ENCODE assay signal across 20 mouse cellular contexts in genomic region chr16:37579994-37580393, GRCm38 (mm10). TPM values are rescaled to one million over a fixed set of nuclear protein-coding genes. Genes with fewer than 3 reads are reported as not detected.
DNase-seq lines count a peak whose midpoint lies in the region; ATAC-seq and TF ChIP-seq lines count a peak whose summit lies in the region.
"Had no signal": no experiment of that assay in that cellular context is flagged by ENCODE, and none has a peak within 500 bp of the region (broad histone marks: within the 10 kb centered on the region; RNA-seq: fewer than 3 reads in every experiment).

Gene Hgd (plus strand): TSS chr16:37580153.

- no peak for TF ChIP-seq POLR2A in kidney, adult 2 months (IDR thresholded peaks at IDR 0.05; ENCODE audit: low read depth, low read length)

- TF ChIP-seq CTCF in kidney, adult 2 months (conservative IDR thresholded peaks at IDR 0.05; ENCODE audit: insufficient read depth, insufficient read length, low read depth, low read length): no peak

- no peak within 1 kb of the TSS for H3K4me2 ChIP-seq in kidney, embryonic 15.5 days
- peak within 1 kb of the TSS; percentile 38 for H3K4me2 ChIP-seq in liver, embryonic 16.5 days (ENCODE audit: low read depth, low read length)

- H3K9me3 ChIP-seq in kidney, embryonic 15.5 days (replicated peaks): no peaks in the 10 kb centered on the region
- no peaks in the 10 kb centered on the region for H3K9me3 ChIP-seq in liver, embryonic 16.5 days (replicated peaks; ENCODE audit: control insufficient read depth, low read length)
- no peaks in the 10 kb centered on the region for H3K9me3 ChIP-seq in embryonic facial prominence, embryonic 10.5 days

- H3K27ac ChIP-seq in kidney, adult 2 months (ENCODE audit: insufficient read depth, low read depth, low read length): peak within 1 kb of the TSS; percentile 100
- H3K27ac ChIP-seq in kidney, embryonic 15.5 days: no peak within 1 kb of the TSS
- H3K27ac ChIP-seq in liver, embryonic 16.5 days (ENCODE audit: low read length): peak within 1 kb of the TSS; percentile 74
- H3K27ac ChIP-seq in embryonic facial prominence, embryonic 10.5 days (replicated peaks): no peak within 1 kb of the TSS

- 36% methylated on average over 4 of the region's 4 CpGs for WGBS in kidney, adult 2 months
- whole genome bisulfite sequencing in kidney, embryonic 15.5 days: 50% methylated on average over 4 of the region's 4 CpGs
- WGBS in liver, embryonic 16.5 days (ENCODE audit: insufficient replicate concordance): 31% methylated on average over 4 of the region's 4 CpGs
- WGBS in embryonic facial prominence, embryonic 10.5 days: 66% methylated on average over 4 of the region's 4 CpGs

- H3K4me3 ChIP-seq in kidney, adult 2 months (ENCODE audit: insufficient read depth, low read depth, low read length): peak within 1 kb of the TSS; percentile 60
- H3K4me3 ChIP-seq in kidney, embryonic 15.5 days (replicated peaks): no peak within 1 kb of the TSS
- H3K4me3 ChIP-seq in liver, embryonic 16.5 days (ENCODE audit: low read depth, low read length): peak within 1 kb of the TSS; percentile 46
- H3K4me3 ChIP-seq in embryonic facial prominence, embryonic 10.5 days: no peak within 1 kb of the TSS

- H3K9ac ChIP-seq in kidney, embryonic 15.5 days: no peak within 1 kb of the TSS
- H3K9ac ChIP-seq in liver, embryonic 16.5 days (ENCODE audit: low read depth, low read length): peak within 1 kb of the TSS; percentile 20; the same call in 1 of the 2 replicates

- no peaks in the 10 kb centered on the region for H3K27me3 ChIP-seq in kidney, adult 2 months (replicated peaks; ENCODE audit: control insufficient read depth, insufficient read depth, low read length)
- no peaks in the 10 kb centered on the region for H3K27me3 ChIP-seq in kidney, embryonic 15.5 days
- no peaks in the 10 kb centered on the region for H3K27me3 ChIP-seq in liver, embryonic 16.5 days (ENCODE audit: control insufficient read depth, insufficient read depth, low read depth, low read length)
- 0 out of 2 replicates have a peak, but pooled peaks cover 8% of the 10 kb centered on the region for H3K27me3 ChIP-seq in embryonic facial prominence, embryonic 10.5 days (replicated peaks; ENCODE audit: low read depth, poor library complexity, severe bottlenecking)

- no peak for ATAC-seq in kidney, embryonic 15.5 days (replicated peaks; ENCODE audit: low FRiP score)
- ATAC-seq in liver, embryonic 16.5 days (ENCODE audit: low read depth): peak; percentile 71
- ATAC-seq: activated CD4-positive, CD25-positive, alpha-beta regulatory T cell, adult 4 months; forebrain, embryonic 14.5 days; inflammation-experienced regulatory T-cells, adult 6 months had no signal

- H3K36me3 ChIP-seq in kidney, adult 2 months (ENCODE audit: control insufficient read depth, insufficient read depth, low read length): no peaks in the 10 kb centered on the region; the same call in 1 of the 2 replicates
- no peaks in the 10 kb centered on the region for H3K36me3 ChIP-seq in kidney, embryonic 15.5 days
- H3K36me3 ChIP-seq in liver, embryonic 16.5 days (ENCODE audit: control insufficient read depth, insufficient read depth): no peaks in the 10 kb centered on the region
- no peaks in the 10 kb centered on the region for H3K36me3 ChIP-seq in embryonic facial prominence, embryonic 10.5 days (replicated peaks)

- H3K4me1 ChIP-seq in kidney, adult 2 months (ENCODE audit: control insufficient read depth, insufficient read depth, low read length): peaks cover 21% of the 10 kb centered on the region
- H3K4me1 ChIP-seq in kidney, embryonic 15.5 days: peaks cover 10% of the 10 kb centered on the region
- H3K4me1 ChIP-seq in liver, embryonic 16.5 days (ENCODE audit: control insufficient read depth, low read depth, low read length): no peaks in the 10 kb centered on the region; the same call in 1 of the 2 replicates
- peaks cover 37% of the 10 kb centered on the region for H3K4me1 ChIP-seq in embryonic facial prominence, embryonic 10.5 days

- no peak for DNase-seq in adrenal gland, postnatal 10 days
- no peak for DNase-seq in adrenal gland, adult 18-20 months (ENCODE audit: low spot score in 2 of 2)
- peak; percentile 85 for DNase-seq in kidney, adult 2 months
- peak; percentile 21 for DNase-seq in kidney, postnatal 10 days
- DNase-seq in embryonic facial prominence, embryonic 10.5 days (ENCODE audit: low spot score): no peak
- DNase-seq in cerebellum, postnatal 25 days: no peak
- DNase-seq: cerebellum, adult 18-20 months; layer of hippocampus, adult 9-11 months; lung, postnatal 14 days; thymus, adult 18-20 months had no signal

RNA-seq across cellular contexts. Expression of gene Hgd, which starts in this region (rescaled TPM):
- 10 to 100 TPM; 20.0 to 33.9 TPM for total RNA-seq in adrenal gland, postnatal 10 days (2021)
- total RNA-seq in adrenal gland, adult 18-20 months (2021): under 1 TPM in 1 of 2 experiments, not detected in 1; 0.63 TPM
- 398 and 426 TPM in 2 replicates for polyA plus RNA-seq in kidney, adult 2 months (2012; rRNA removed)
- polyA plus RNA-seq in kidney, embryonic 15.5 days (2015; fragmentation: Nextera tagmentation; extraction: Ambion mirVana): 4.0 and 4.6 TPM in 2 replicates
- polyA plus RNA-seq in liver, embryonic 16.5 days (2015; fragmentation: Nextera tagmentation; extraction: Ambion mirVana): 47.1 and 55.1 TPM in 2 replicates
- 0.09 and 0.16 TPM in 2 replicates for polyA plus RNA-seq in embryonic facial prominence, embryonic 10.5 days (2016; fragmentation: Nextera tagmentation; extraction: Ambion mirVana)
- total RNA-seq: hematopoietic stem cell, adult 5-6 weeks; left cerebral cortex, postnatal 10 days; megakaryocyte-erythroid progenitor cell, adult 5-6 weeks had no signal
- polyA plus RNA-seq: activated CD4-positive, CD25-positive, alpha-beta regulatory T cell, adult 4 months; cortical plate, adult 2 months; embryonic facial prominence, embryonic 14.5 days; forebrain, embryonic 14.5 days; inflammation-experienced regulatory T-cells, adult 6 months had no signal

Comparison
In these comparisons a context has a peak if more than half of its experiments do, and no peak if none do; other contexts are left out.
1. RNA of gene Hgd (total RNA-seq): 20.0 to 33.9 TPM in adrenal gland, postnatal 10 days; 0.63 TPM in adrenal gland, adult 18-20 months; every median in the first group is over 10 times any median in the second.
2. H3K27ac ChIP-seq: peak in kidney, adult 2 months (single experiment) and liver, embryonic 16.5 days (single experiment); none in kidney, embryonic 15.5 days (single experiment) and embryonic facial prominence, embryonic 10.5 days (single experiment).
3. H3K4me3 ChIP-seq: peak in kidney, adult 2 months (single experiment) and liver, embryonic 16.5 days (single experiment); none in kidney, embryonic 15.5 days (single experiment) and embryonic facial prominence, embryonic 10.5 days (single experiment).
4. DNase-seq: peak in kidney, adult 2 months (single experiment) and kidney, postnatal 10 days (single experiment); none in adrenal gland, postnatal 10 days (single experiment), adrenal gland, adult 18-20 months (0 of 2), embryonic facial prominence, embryonic 10.5 days (single experiment) and cerebellum, postnatal 25 days (0 of 2).